Mouse (Mus musculus) stomach, embryonic 15.5 days (tissue): ENCODE data around the gene Cdh1. TPM values are rescaled to one million over a fixed set of nuclear protein-coding genes. Genes with fewer than 3 reads are reported as not detected.

Experiments used
- ATAC-seq: fragments of 200-750 bp; cut with Nextera tagmentation; 2 replicates; pipeline ENCODE4 v1.8.0; 2017; ENCODE audit warnings: low read depth, moderate number of reproducible peaks, moderate TSS enrichment; ENCODE audit not compliant: insufficient read depth, low FRiP score
- H3K27ac ChIP-seq: fragments of 300-500 bp; sonication (generic); 2 replicates; pipeline ENCODE4 v1.5.1; 2015; ENCODE audit warnings: mild to moderate bottlenecking, inconsistent platforms
- H3K27me3 ChIP-seq: fragments of 300-500 bp; sonication (generic); replicated peaks from 2 replicates; pipeline ENCODE4 v1.6.1; 2015; ENCODE audit warnings: inconsistent platforms
- H3K36me3 ChIP-seq: fragments of 300-500 bp; sonication (generic); 2 replicates; pipeline ENCODE4 v1.6.1; 2015; ENCODE audit warnings: inconsistent platforms
- H3K4me1 ChIP-seq: fragments of 300-500 bp; sonication (generic); 2 replicates; pipeline ENCODE4 v1.6.1; 2015; ENCODE audit warnings: inconsistent platforms
- H3K4me2 ChIP-seq: fragments of 300-500 bp; sonication (generic); 2 replicates; pipeline ENCODE4 v1.6.1; 2015; ENCODE audit warnings: mild to moderate bottlenecking, inconsistent platforms
- H3K4me3 ChIP-seq: fragments of 300-500 bp; sonication (generic); replicated peaks from 2 replicates; pipeline ENCODE4 v1.5.1; 2015; ENCODE audit warnings: inconsistent platforms
- H3K9ac ChIP-seq: fragments of 300-500 bp; sonication (generic); 2 replicates; pipeline ENCODE4 v1.6.1; 2015; ENCODE audit warnings: inconsistent platforms
- H3K9me3 ChIP-seq: fragments of 300-500 bp; sonication (generic); 2 replicates; pipeline ENCODE4 v1.6.1; 2016; ENCODE audit warnings: inconsistent platforms
- WGBS: fragments of 180-500 bp; shearing (Covaris S2); methylation state at CpG from one replicate; pipeline ENCODE4 v1.1.7; 2015; 5-methylcytosine and 5-hydroxymethylcytosine counted together
- polyA plus RNA-seq: library from polyadenylated mRNA; unstranded; fragments of >200 nt; fragmentation: Nextera tagmentation; extraction: Ambion mirVana; gene quantifications from 2 replicates; pipeline ENCODE4 v1.2.1, GENCODE M21; 2015

Gene Cdh1
- polyA plus RNA-seq, 1 experiment from 2014 or later = 163 TPM

DNA sequence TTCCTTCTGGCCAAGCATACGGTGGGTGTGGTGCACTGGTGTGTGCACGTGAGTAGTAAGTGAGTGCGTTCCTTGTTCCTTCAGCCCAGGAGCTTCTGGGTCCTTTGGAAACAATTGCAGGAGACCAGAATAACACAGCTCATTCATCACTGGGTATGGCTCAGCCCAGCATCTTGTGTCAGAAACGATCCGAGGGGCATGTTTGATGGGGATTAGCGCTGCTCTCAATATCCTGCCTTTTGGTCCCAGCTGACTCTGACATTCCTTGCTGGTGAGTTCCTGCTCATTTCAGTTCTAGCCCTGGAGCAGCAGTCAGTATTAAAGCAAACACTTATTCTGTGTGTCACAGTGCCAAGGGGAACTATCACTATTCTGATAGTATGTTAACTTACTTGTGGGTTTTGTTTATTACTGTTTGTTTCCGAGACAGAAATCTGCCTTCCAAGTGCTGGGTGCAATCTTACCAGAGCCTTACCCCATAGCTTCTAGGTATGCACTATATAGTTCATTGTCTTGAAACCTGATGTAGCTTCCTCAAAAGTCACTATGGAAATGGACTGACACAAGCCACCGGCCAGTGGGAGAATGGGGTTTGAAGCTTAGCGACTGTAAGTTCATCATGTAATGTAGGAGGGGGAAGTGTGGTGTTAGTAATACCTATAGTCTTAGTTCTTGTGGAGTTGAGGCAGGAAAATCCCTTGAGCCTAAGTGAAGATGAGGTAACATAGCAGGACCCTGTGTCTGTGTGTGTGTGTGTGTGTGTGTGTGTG is 23.1 kb downstream of the Cdh1 start:
- peaks cover 13% of the 10 kb centered on the region; the same call in 1 of the 2 replicates for H3K4me1 ChIP-seq
- ATAC-seq = no peak
- no peak overlapping the region for H3K27ac ChIP-seq

DNA sequence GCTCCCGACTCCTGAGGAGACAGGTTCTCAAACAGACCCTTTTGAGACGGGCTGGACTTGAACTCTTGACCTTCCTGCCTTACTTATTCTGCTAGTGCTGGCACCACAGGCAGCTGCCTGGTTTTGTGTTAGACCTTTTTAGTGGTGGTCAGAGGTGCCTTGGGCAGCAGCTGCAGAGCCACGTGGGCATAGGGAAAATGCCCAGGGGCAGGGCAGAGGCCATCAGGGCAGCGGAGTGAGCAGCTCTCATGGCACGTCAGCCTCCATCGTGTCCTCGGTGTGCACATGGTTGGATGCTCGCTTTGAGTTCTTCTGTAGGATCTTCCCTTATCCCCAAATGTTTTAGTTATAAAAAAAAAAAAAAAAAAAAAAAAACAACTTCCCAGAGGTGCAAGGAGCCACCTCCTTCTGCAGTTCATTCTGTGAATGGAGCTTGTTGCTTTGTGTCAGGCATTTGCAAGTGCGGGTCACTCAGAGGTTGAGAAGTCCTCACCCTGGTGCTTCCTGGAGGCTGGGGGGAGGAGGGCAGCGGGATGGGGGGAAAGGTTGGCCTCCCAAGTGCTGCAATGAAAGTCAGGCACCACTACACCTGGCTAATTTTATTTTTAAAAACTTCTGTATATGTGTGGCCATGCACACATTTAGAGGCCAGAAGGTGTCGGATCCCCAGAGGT is 25.3 kb downstream of the Cdh1 start:
- H3K4me2 ChIP-seq = no peak overlapping the region

More for the DNA sequence above, 23.1 kb downstream of the Cdh1 start:
- no peak overlapping the region for H3K4me2 ChIP-seq
- no peaks in the 10 kb centered on the region for H3K36me3 ChIP-seq
- H3K4me3 ChIP-seq = no peak overlapping the region
- H3K9ac ChIP-seq = no peak overlapping the region
- 53% methylated on average over 9 of the region's 9 CpGs for WGBS
- H3K27me3 ChIP-seq = no peaks in the 10 kb centered on the region
- no peaks in the 10 kb centered on the region for H3K9me3 ChIP-seq

DNA sequence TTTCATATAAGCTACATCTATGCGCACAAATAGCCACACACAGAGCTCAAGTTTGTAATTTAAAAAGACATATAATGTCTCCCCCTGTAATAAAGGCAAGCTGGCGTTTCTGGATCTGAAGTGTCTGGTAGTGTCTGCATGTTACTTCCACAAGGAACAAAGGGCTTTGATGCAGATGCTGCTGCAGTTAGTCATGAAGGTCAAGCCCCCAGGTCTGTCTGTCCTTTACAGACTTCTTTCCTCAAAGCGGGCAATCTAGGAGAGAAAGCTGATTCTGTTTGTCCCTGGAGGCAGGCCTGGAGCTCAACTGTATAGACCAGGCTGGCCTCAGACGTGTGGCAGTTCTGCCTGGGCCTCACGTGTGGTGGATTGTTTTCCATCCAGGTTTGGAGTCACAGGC is 26.3 kb downstream of the Cdh1 start:
- 65% methylated on average over 5 of the region's 5 CpGs for WGBS
- H3K4me3 ChIP-seq = no peak overlapping the region
- no peaks in the 10 kb centered on the region for H3K27me3 ChIP-seq
- ATAC-seq = no peak
- no peak overlapping the region for H3K27ac ChIP-seq
- H3K9ac ChIP-seq = no peak overlapping the region
- no peak overlapping the region for H3K4me2 ChIP-seq
- peaks cover 27% of the 10 kb centered on the region for H3K4me1 ChIP-seq
- H3K36me3 ChIP-seq = no peaks in the 10 kb centered on the region
- no peaks in the 10 kb centered on the region for H3K9me3 ChIP-seq

More for the DNA sequence above, 25.3 kb downstream of the Cdh1 start:
- H3K4me3 ChIP-seq = no peak overlapping the region
- no peaks in the 10 kb centered on the region for H3K27me3 ChIP-seq
- 79% methylated on average over 11 of the region's 11 CpGs for WGBS
- no peak overlapping the region for H3K27ac ChIP-seq
- ATAC-seq = no peak
- no peaks in the 10 kb centered on the region for H3K9me3 ChIP-seq
- H3K9ac ChIP-seq = no peak overlapping the region
- no peaks in the 10 kb centered on the region for H3K36me3 ChIP-seq
- peaks cover 24% of the 10 kb centered on the region for H3K4me1 ChIP-seq

DNA sequence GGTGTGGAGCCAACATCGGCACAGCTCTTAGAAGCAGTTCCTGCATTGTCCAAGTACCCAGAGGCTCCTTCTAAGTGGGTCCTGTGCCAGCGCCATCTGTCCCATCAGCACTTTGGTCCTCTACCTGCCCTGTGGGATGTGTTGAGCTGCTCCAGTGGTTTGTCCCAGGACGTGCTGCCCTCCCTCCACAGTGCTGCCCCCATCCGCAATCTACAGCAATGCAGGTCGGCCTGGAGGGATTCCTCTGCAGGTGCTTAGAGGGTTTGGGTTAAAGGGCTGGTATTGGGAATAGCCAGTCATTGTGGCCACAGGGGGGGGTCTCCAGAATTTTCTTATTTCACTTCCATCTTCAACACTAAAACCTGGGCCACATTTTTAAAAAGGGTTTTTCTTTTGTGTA is 28.8 kb downstream of the Cdh1 start:
- no peak overlapping the region for H3K4me3 ChIP-seq
- peak overlapping the region; percentile 51 for H3K27ac ChIP-seq
- H3K4me1 ChIP-seq = peaks cover 41% of the 10 kb centered on the region
- no peaks in the 10 kb centered on the region for H3K9me3 ChIP-seq
- no peak overlapping the region for H3K4me2 ChIP-seq
- H3K36me3 ChIP-seq = no peaks in the 10 kb centered on the region
- H3K27me3 ChIP-seq = no peaks in the 10 kb centered on the region
- no peak overlapping the region for H3K9ac ChIP-seq
- ATAC-seq = no peak
- WGBS = 60% methylated on average over 5 of the region's 5 CpGs

DNA sequence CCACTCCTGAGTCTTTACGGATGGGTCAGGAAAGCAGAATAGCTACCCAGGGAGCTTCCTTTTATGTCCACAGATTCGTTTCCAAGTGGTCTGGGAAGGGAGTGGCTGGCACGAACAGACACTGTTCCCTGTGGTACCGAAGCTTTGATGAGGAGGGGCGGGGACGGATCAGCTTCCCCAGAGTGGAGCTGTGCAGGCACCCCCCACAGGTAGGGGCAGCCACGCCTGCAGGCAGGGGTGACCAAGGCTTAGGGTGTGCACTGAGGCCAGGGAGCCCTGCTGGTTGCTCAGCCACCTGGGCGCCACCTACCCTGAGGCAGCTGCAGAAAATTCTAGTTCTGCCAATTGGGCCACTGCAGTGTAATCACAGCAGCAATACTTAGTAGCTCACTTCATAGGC is 29.5 kb downstream of the Cdh1 start:
- WGBS = 36% methylated on average over 8 of the region's 8 CpGs
- no peak overlapping the region for H3K9ac ChIP-seq
- peak overlapping the region; percentile 51 for H3K27ac ChIP-seq
- no peaks in the 10 kb centered on the region for H3K27me3 ChIP-seq
- H3K4me1 ChIP-seq = peaks cover 48% of the 10 kb centered on the region
- no peaks in the 10 kb centered on the region for H3K9me3 ChIP-seq
- H3K4me3 ChIP-seq = no peak overlapping the region
- no peak overlapping the region for H3K4me2 ChIP-seq
- ATAC-seq = peak; percentile 65
- H3K36me3 ChIP-seq = no peaks in the 10 kb centered on the region

DNA sequence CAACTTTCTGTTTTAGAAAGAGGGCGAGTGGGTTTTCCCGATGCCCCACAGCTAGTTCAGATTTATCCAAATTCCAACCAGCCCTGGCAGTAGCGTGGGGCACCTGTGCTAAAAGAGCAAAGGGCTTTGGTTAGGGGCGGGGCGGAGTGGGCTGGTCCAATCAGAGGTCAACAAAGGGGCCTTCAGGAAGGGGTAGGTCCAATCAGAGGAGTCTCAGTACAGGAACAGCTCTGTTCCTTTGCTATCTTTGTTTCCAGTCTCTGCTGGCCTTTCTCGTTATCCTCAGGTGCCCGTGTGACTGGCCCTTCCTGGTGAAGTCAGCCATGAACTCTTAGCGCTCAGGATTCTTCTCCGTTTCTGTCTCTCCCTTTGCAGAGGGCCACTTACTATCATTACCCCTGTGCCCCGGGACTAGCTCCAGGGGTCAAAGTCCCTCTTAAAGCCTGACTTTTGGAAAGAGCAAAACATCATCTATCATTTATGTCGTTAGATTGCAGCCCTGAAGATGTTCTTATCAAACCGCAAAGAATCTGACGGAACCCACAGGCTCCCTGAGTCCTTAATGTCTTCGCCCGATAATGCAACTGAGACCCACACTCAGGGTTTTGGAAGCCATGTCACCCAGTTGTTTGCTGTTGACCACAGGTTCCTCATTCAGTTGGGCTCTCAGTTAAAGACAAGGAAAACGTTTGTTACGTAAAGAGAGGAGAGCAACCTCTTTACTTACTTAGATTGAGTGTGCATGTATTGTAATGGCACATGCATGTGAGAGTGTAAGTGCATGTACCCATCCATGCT is 30.4 kb downstream of the Cdh1 start:
- H3K9me3 ChIP-seq = no peaks in the 10 kb centered on the region
- H3K4me1 ChIP-seq = peaks cover 49% of the 10 kb centered on the region
- ATAC-seq = peak; percentile 75; the same call in 1 of the 2 replicates
- H3K27ac ChIP-seq = peak overlapping the region; percentile 51; the same call in 1 of the 2 replicates
- 54% methylated on average over 17 of the region's 17 CpGs for WGBS
- no peak overlapping the region for H3K4me3 ChIP-seq
- peak overlapping the region; percentile 1; the same call in 1 of the 2 replicates for H3K4me2 ChIP-seq
- no peak overlapping the region for H3K9ac ChIP-seq
- no peaks in the 10 kb centered on the region for H3K36me3 ChIP-seq
- no peaks in the 10 kb centered on the region for H3K27me3 ChIP-seq

DNA sequence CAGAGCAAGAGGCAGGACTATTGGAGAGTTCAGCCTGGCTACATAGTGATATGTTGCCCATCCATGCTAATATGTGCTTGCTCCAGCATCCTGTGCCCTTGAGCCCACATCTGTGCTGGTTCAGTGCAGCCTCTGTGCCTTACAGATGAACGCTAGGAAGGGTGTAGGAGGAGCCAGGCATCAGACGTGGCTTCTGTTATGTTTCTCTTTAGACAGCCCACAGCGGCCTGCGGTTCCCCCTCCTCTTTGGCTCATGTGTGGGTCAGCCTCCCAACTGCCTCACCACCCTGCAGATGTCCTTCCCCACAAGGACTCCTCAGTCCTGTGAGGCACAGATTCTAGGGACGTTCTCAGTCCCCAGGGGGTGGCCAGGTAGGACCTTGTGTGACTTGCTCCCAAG is 32.1 kb downstream of the Cdh1 start:
- no peaks in the 10 kb centered on the region for H3K9me3 ChIP-seq
- 7% methylated on average over 5 of the region's 5 CpGs for WGBS
- H3K9ac ChIP-seq = no peak overlapping the region
- H3K27ac ChIP-seq = peak overlapping the region; percentile 45
- no peaks in the 10 kb centered on the region for H3K27me3 ChIP-seq
- no peak overlapping the region for H3K4me3 ChIP-seq
- no peak for ATAC-seq
- H3K4me2 ChIP-seq = no peak overlapping the region
- H3K36me3 ChIP-seq = no peaks in the 10 kb centered on the region
- H3K4me1 ChIP-seq = peaks cover 49% of the 10 kb centered on the region

- Histone ChIP-seq H3K27ac (peak overlapping the region; percentile 38; the same call in 1 of the 2 replicates), H3K9me3 (no peaks in the 10 kb centered on the region), H3K4me1 (peaks cover 40% of the 10 kb centered on the region), H3K36me3 (no peaks in the 10 kb centered on the region), H3K27me3 (no peaks in the 10 kb centered on the region), H3K4me2 (no peak overlapping the region), H3K4me3 (no peak overlapping the region), H3K9ac (no peak overlapping the region)
- no peak for ATAC-seq
- 82% methylated on average over 4 of the region's 4 CpGs for WGBS
These were observed 34.3 kb downstream of the Cdh1 start for GRCm38 (mm10) chr8:106637446-106637845.

DNA sequence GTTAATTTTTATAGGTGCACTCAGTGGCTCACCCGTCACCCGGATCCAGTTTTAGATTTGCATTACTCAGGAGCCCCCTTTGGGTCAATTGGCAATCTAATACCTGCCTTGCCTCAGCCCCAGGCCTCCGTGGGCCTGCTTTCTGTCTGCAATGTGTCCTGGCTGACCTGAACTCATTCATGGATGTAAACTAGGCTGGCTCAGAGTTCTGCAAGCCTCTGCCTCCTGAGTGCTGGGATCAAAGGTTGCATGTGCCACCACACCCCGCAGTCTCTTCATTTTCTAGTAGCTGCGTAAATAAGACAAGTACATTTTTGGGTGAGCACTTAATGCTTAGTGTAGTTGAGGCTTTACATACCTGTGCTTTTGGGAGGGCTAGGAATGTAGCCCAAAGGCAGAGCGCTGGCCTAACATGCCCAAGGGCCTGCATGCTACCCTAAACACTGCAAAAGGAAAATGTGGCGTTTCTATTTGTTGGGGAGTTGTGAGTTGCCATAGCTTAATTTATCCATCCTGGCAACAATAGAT is 35.7 kb downstream of the Cdh1 start:
- Histone ChIP-seq H3K9ac (no peak overlapping the region), H3K4me2 (no peak overlapping the region), H3K27me3 (no peaks in the 10 kb centered on the region), H3K9me3 (no peaks in the 10 kb centered on the region), H3K4me1 (peaks cover 28% of the 10 kb centered on the region), H3K36me3 (no peaks in the 10 kb centered on the region), H3K4me3 (no peak overlapping the region), H3K27ac (no peak overlapping the region)
- 78% methylated on average over 7 of the region's 7 CpGs for WGBS
- no peak for ATAC-seq

DNA sequence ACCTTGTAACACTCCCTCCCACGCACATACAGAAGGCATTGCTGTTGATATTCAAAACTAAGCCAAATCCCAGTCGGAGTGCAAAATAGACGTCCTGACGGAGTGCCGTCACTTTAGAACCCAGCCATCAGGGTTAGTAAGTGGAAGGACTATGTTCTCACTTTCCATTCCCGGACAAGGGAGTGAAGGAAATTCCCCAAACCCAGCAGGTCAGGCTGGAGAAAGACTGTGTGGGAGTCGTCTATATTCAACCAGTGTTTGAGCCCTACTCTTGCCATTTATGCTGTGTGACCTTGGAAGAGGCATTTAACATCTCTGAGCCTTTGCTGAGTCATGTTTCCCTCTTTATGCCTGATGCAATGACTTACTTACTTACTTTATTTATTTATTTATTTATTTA is 37.1 kb downstream of the Cdh1 start:
- H3K4me1 ChIP-seq = peaks cover 21% of the 10 kb centered on the region
- no peak overlapping the region for H3K9ac ChIP-seq
- H3K9me3 ChIP-seq = no peaks in the 10 kb centered on the region
- H3K27me3 ChIP-seq = no peaks in the 10 kb centered on the region
- WGBS = 65% methylated on average over 7 of the region's 7 CpGs
- no peaks in the 10 kb centered on the region for H3K36me3 ChIP-seq
- ATAC-seq = no peak
- H3K27ac ChIP-seq = 0 out of 2 replicates have a peak overlapping the region, but pooled peaks have one; percentile 52
- H3K4me2 ChIP-seq = no peak overlapping the region
- H3K4me3 ChIP-seq = no peak overlapping the region

DNA sequence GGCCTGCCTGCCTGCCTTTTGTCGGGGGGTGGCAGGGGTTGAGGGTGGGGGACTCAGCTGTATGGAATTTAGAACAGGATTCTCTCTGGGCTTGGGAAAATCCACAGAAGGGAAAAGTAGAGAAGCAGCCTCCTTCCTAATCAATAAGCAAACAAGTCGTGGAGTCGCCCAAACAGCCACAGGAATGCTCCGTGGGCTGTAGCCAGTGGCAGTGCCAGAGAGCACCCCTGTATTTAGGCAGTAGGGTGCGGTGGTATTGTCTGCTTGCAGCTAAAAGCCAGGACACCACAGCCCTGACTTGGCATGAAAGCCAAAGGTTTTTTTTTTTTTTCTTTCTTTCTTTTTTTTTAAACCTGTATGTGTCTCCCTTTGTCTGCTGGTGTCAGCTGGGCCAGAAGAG is 37.8 kb downstream of the Cdh1 start:
- H3K4me2 ChIP-seq = no peak overlapping the region
- H3K9ac ChIP-seq = no peak overlapping the region
- WGBS = 64% methylated on average over 5 of the region's 5 CpGs
- H3K4me3 ChIP-seq = no peak overlapping the region
- H3K27me3 ChIP-seq = no peaks in the 10 kb centered on the region
- H3K9me3 ChIP-seq = no peaks in the 10 kb centered on the region
- peak overlapping the region; percentile 52; the same call in 1 of the 2 replicates for H3K27ac ChIP-seq
- H3K36me3 ChIP-seq = no peaks in the 10 kb centered on the region
- no peak for ATAC-seq
- peaks cover 16% of the 10 kb centered on the region for H3K4me1 ChIP-seq
